Mouse (Mus musculus): ENCODE measurements around the gene Irf1. TPM values are rescaled to one million over a fixed set of nuclear protein-coding genes. Genes with fewer than 3 reads are reported as not detected.

The Irf1 gene
- 6.1 and 7.3 TPM in 2 replicates for polyA plus RNA-seq (2021; fragmentation: Nextera tagmentation)
- long read RNA-seq, experiment 1, transcript Irf1-201 (10 exons, 2,069 nt) = major isoform, 5 of 10 reads
- long read RNA-seq, experiment 1, partial matches to known transcripts = 0 of 10 reads
- long read RNA-seq, experiment 1, other reads (novel, unspliced or antisense) = 2 of 10 reads
- long read RNA-seq, experiment 2, transcript Irf1-202 (10 exons, 2,137 nt) = minor isoform, 10 of 40 reads
- long read RNA-seq, experiment 2, transcript Irf1-201 (10 exons, 2,069 nt) = major isoform, 16 of 40 reads
- long read RNA-seq, experiment 2, partial matches to known transcripts = 3 of 40 reads
- long read RNA-seq, experiment 2, other reads (novel, unspliced or antisense) = 11 of 40 reads

DNA sequence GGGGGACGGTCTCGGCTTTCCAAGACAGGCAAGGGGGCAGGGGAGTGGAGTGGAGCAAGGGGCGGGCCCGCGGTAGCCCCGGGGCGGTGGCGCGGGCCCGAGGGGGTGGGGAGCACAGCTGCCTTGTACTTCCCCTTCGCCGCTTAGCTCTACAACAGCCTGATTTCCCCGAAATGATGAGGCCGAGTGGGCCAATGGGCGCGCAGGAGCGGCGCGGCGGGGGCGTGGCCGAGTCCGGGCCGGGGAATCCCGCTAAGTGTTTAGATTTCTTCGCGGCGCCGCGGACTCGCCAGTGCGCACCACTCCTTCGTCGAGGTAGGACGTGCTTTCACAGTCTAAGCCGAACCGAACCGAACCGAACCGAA is at the start of gene Irf1:
Irf1 (plus strand) TSS at position 255 of the 365 bp plus-strand sequence.

DNA sequence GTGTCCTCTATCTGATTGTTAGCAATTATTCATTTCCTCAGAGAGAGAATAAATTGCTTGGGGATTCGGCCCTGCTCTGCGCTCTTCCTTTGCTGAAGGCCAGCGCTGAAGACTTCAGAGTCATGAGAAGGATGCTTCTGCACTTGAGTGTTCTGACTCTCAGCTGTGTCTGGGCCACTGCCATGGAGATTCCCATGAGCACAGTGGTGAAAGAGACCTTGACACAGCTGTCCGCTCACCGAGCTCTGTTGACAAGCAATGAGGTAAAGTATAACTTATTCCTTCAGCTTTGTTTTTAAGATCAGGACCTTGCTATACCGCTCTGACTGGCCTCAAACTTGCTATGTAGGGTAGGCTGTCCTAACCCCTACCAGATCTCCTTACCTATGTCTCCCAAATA is 49.1 kb upstream of the Irf1 start, which contains the start of gene Il5:
Il5 (plus strand) TSS at position 80 of the 400 bp plus-strand sequence.

DNA sequence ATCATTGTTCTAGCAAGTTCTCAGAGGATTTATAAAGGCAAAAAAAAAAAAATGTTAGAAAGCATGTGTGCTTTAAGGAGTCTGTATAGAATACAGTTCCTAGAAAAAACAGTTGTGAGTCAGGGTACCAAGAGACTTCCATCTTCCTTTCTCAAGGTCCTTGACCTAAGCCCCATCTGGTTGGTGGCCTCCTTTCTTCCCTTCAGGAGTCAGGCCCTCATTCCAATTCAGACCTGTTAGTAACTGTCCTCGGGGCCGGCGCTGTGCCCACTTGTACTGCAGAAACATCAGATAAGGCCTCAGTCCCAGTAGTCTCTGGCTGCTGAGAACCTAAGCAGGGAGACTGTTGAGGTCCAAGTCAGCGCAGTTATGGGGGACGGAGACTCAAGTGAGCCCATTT is 3.3 kb downstream of the Irf1 start, which contains the start of gene Gm17334:
Gm17334 (minus strand) TSS at position 101 of the 400 bp plus-strand sequence.

Small RNA genes within 50 kb of the gene (microRNA-seq; reads per million reads assigned to microRNA genes)
- gene Mir7671 = not detected

Other genes starting within 250 kb of the Irf1 start
- 112 and 121 TPM in 2 replicates for gene Kif3a, start 202.6 kb upstream of the Irf1 start, polyA plus RNA-seq (2021; fragmentation: Nextera tagmentation)
- gene Il4, start 151.3 kb upstream of the Irf1 start, polyA plus RNA-seq (2021; fragmentation: Nextera tagmentation) = 0.40 and 0.43 TPM in 2 replicates
- gene Il13, start 135.3 kb upstream of the Irf1 start, polyA plus RNA-seq (2021; fragmentation: Nextera tagmentation) = not detected in 2 replicates
- 6.1 and 6.8 TPM in 2 replicates for gene Rad50, start 62.7 kb upstream of the Irf1 start, polyA plus RNA-seq (2021; fragmentation: Nextera tagmentation)
- not detected in 2 replicates for gene Il5, start 49.2 kb upstream of the Irf1 start, polyA plus RNA-seq (2021; fragmentation: Nextera tagmentation)
- gene Gm17334, start 3.2 kb downstream of the Irf1 start, polyA plus RNA-seq (2021; fragmentation: Nextera tagmentation) = 0.16 and 1.3 TPM in 2 replicates
- 3.6 and 4.5 TPM in 2 replicates for gene Gm12216, start 89.2 kb downstream of the Irf1 start, polyA plus RNA-seq (2021; fragmentation: Nextera tagmentation)
- gene Slc22a5, start 121.6 kb downstream of the Irf1 start, polyA plus RNA-seq (2021; fragmentation: Nextera tagmentation) = 2.9 and 5.3 TPM in 2 replicates
- 0.90 and 1.4 TPM in 2 replicates for gene Slc22a21, start 210.3 kb downstream of the Irf1 start, polyA plus RNA-seq (2021; fragmentation: Nextera tagmentation)

Measured in layer of hippocampus, adult 6 months (tissue).